Mouse (Mus musculus) liver, adult 2 months (tissue): ENCODE measurements around the gene Aup1. TPM values are rescaled to one million over a fixed set of nuclear protein-coding genes. Genes with fewer than 3 reads are reported as not detected.

Experiments
- DNase-seq: peaks from one replicate; pipeline ENCODE4 v3.0.0-alpha.2; 2011; ENCODE audit warnings: low read depth, low spot score; ENCODE audit errors: extremely low read depth
- H3K27ac ChIP-seq: fragments of 200-500 bp; replicated peaks from 2 replicates; pipeline ENCODE4 v1.5.1; 2012; ENCODE audit warnings: low read depth, mild to moderate bottlenecking, control low read depth, inconsistent platforms, low read length; ENCODE audit not compliant: insufficient read depth
- H3K27me3 ChIP-seq: fragments of 200-500 bp; 2 replicates; pipeline ENCODE4 v1.6.1; 2012; ENCODE audit warnings: mild to moderate bottlenecking, moderate library complexity, low read length, inconsistent platforms; ENCODE audit not compliant: control insufficient read depth, insufficient read depth
- H3K36me3 ChIP-seq: fragments of 200-500 bp; 2 replicates; pipeline ENCODE4 v1.6.1; 2012; ENCODE audit warnings: low read length, inconsistent platforms; ENCODE audit not compliant: control insufficient read depth, insufficient read depth
- H3K4me1 ChIP-seq: fragments of 200-500 bp; 2 replicates; pipeline ENCODE4 v1.6.1; 2011; ENCODE audit warnings: low read length; ENCODE audit not compliant: control insufficient read depth, insufficient read depth
- H3K4me3 ChIP-seq: fragments of 200-500 bp; 2 replicates; pipeline ENCODE4 v1.5.1; 2011; ENCODE audit warnings: low read depth, mild to moderate bottlenecking, control low read depth, low read length, moderate library complexity; ENCODE audit not compliant: insufficient read depth
- H3K79me2 ChIP-seq: fragments of 200-500 bp; 2 replicates; pipeline ENCODE4 v1.6.1; 2012; ENCODE audit warnings: inconsistent platforms, mild to moderate bottlenecking, low read length, moderate library complexity; ENCODE audit not compliant: control insufficient read depth, insufficient read depth
- H3K9ac ChIP-seq: fragments of 200-500 bp; 2 replicates; pipeline ENCODE4 v1.6.1; 2012; ENCODE audit warnings: low read depth, mild to moderate bottlenecking, control low read depth, inconsistent platforms, low read length
- CTCF ChIP-seq: fragments of 200-500 bp; IDR thresholded peaks from 2 replicates; pipeline ENCODE4 v1.5.1; 2011; ENCODE audit warnings: low read depth, low read length, control low read depth
- POLR2A ChIP-seq: fragments of 200-500 bp; IDR thresholded peaks from 2 replicates; pipeline ENCODE4 v1.6.1; 2011; ENCODE audit warnings: low read length, control low read depth; ENCODE audit not compliant: insufficient read depth; ENCODE audit errors: extremely low read depth
- WGBS: fragments of 180-500 bp; shearing (Covaris S2); methylation state at CpG from one replicate; pipeline ENCODE4 v1.1.7; 2018; 5-methylcytosine and 5-hydroxymethylcytosine counted together
- polyA plus RNA-seq: library from polyadenylated mRNA; depleted of rRNA; stranded (reverse); fragments of >200 nt; gene quantifications from 2 replicates; pipeline ENCODE4 v1.2.3, GENCODE M21; 2012
- total RNA-seq: library from RNA; depleted of rRNA; stranded (reverse); fragments of >200 nt; gene quantifications from 2 replicates; pipeline ENCODE4 v1.2.3, GENCODE M21; 2014

Aup1 gene
- total and polyA plus RNA-seq, 2 experiments = 109 to 593 TPM

- 2% methylated on average over 31 of the region's 31 CpGs for WGBS
- DNase-seq = no peak
- Histone ChIP-seq H3K79me2 (no peaks in the 10 kb centered on the region), H3K9ac (peak overlapping the region; percentile 49), H3K36me3 (no peaks in the 10 kb centered on the region), H3K27ac (peak overlapping the region; percentile 38; the same call in 1 of the 2 replicates), H3K4me1 (no peaks in the 10 kb centered on the region), H3K27me3 (no peaks in the 10 kb centered on the region), H3K4me3 (peak overlapping the region; percentile 71)
- TF ChIP-seq CTCF (no peak), POLR2A (no peak)
Measured at GRCm38 (mm10) chr6:83032769-83033191, 21.5 kb upstream of the Aup1 start.

GRCm38 (mm10) chr6:83033249-83034185 is 20.8 kb upstream of the Aup1 start, which contains the start of the genes Dok1 and Loxl3:
Gene Dok1, minus strand, starts transcription at chr6:83033471.
Gene Loxl3, plus strand, starts transcription at chr6:83034173.
- DNase-seq = no peak
- Histone ChIP-seq H3K79me2 (no peaks in the 10 kb centered on the region), H3K4me3 (peak within 1 kb of the TSS; percentile 71), H3K4me1 (peaks cover 3% of the 10 kb centered on the region; the same call in 1 of the 2 replicates), H3K9ac (peak within 1 kb of the TSS; percentile 49), H3K27ac (peak within 1 kb of the TSS; percentile 43), H3K27me3 (no peaks in the 10 kb centered on the region), H3K36me3 (no peaks in the 10 kb centered on the region)
- WGBS = 1% methylated on average over 51 of the region's 51 CpGs
- TF ChIP-seq POLR2A (0 out of 2 replicates have a peak, but pooled peaks have one; percentile 27), CTCF (no peak)

DNA sequence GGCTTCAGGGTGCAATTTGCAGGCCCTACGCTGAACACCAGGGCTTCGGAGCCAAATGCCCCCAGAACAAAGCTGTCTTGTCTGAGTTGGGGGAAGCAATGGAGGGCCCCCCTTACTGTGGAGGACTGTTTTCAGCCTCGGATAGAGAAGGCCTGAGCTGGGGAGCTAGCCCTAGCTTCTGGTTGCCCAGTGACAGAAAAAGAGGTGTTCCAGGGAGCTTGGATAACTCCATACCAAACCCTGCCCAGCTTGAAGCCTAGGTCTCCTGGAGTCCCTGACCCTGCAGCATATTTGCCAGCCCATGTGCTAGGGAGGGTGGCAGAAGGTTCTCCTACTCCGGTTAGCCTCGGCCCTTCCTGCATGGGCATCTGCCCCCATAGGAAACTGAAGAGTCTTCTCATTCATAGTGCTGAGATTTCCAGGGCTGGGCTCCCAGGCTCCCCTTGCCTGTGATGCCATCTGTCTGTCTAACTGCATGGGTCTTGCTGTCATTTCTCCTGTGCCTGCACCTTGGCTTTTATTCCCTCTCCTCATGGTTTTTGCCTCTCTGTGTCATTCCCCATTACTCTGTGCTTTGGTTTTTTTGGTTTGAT is 19.8 kb upstream of the Aup1 start:
- Histone ChIP-seq H3K4me3 (no peak overlapping the region), H3K79me2 (no peaks in the 10 kb centered on the region), H3K9ac (no peak overlapping the region), H3K27ac (no peak overlapping the region), H3K27me3 (no peaks in the 10 kb centered on the region), H3K4me1 (peaks cover 5% of the 10 kb centered on the region; the same call in 1 of the 2 replicates), H3K36me3 (no peaks in the 10 kb centered on the region)
- DNase-seq = no peak
- TF ChIP-seq POLR2A (no peak), CTCF (no peak)
- WGBS = 38% methylated on average over 5 of the region's 5 CpGs

GRCm38 (mm10) chr6:83037188-83037587 is 17.1 kb upstream of the Aup1 start:
- DNase-seq = no peak
- Histone ChIP-seq H3K4me3 (no peak overlapping the region), H3K9ac (no peak overlapping the region), H3K27me3 (no peaks in the 10 kb centered on the region), H3K79me2 (no peaks in the 10 kb centered on the region), H3K27ac (no peak overlapping the region), H3K4me1 (peaks cover 5% of the 10 kb centered on the region; the same call in 1 of the 2 replicates), H3K36me3 (no peaks in the 10 kb centered on the region)
- no peak for TF ChIP-seq CTCF
- TF ChIP-seq POLR2A = no peak
- WGBS = 92% methylated on average over 8 of the region's 8 CpGs

- Histone ChIP-seq H3K27ac (no peak overlapping the region), H3K27me3 (no peaks in the 10 kb centered on the region), H3K4me1 (peaks cover 5% of the 10 kb centered on the region; the same call in 1 of the 2 replicates), H3K4me3 (peak overlapping the region; percentile 2), H3K9ac (peak overlapping the region; percentile 17; the same call in 1 of the 2 replicates), H3K79me2 (no peaks in the 10 kb centered on the region), H3K36me3 (no peaks in the 10 kb centered on the region)
- peak; percentile 78 for DNase-seq
- 9% methylated on average over 24 of the region's 24 CpGs for WGBS
- no peak for TF ChIP-seq CTCF
- no peak for TF ChIP-seq POLR2A
Measured at GRCm38 (mm10) chr6:83038496-83039012, 15.8 kb upstream of the Aup1 start.
